Mouse (Mus musculus): ENCODE data around the gene Sqstm1.

DNA sequence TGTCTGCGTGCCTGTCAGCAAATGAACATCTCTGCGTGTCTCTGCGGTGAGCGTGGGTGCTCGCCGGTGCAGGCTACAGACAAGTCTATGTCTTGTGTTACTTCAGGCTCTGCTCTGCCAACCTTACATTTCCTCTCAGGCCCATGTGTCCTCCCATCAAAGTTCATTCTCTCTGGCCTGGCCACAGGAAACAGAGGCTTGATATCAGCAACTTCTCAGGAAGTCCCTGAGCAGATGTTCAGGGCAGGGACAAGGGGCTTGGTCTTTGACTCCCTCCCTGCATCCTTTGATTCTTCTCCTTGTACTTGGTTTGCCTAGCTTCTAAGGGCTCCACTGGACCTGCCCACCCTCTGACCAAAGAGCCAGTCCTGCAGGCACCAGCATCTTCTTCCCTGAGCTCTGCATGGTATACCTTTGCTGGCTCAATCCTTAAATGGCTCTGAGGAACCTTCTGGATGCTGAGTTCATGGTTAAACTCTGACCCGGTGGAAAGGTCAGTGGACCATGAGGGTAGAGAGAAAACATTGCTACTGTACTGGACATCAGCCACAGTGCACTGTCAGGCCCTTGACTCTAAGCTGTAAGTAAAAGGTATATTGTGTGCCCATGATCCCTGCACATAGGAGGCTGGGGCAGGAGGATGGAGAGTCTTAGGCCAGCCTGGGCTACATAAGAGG is 29.7 kb upstream of the Sqstm1 start:
- TF ChIP-seq CTCF (IDR thresholded peaks at IDR 0.05) (no peak), EP300 (IDR thresholded peaks at IDR 0.05) (0 out of 2 replicates have a peak, but pooled peaks have one; percentile 44)
